Comparison of ENCODE assay signal across 12 mouse cellular contexts in genomic region chr13:38009721-38010408, GRCm38 (mm10). TPM values are rescaled to one million over a fixed set of nuclear protein-coding genes. Genes with fewer than 3 reads are reported as not detected.
A peak's percentile ranks its signal among the peaks of the same experiment; 100 is the strongest.
DNase-seq lines count a peak whose midpoint lies in the region; ATAC-seq and TF ChIP-seq lines count a peak whose summit lies in the region.
"Had no signal": no experiment of that assay in that cellular context is flagged by ENCODE, and none has a peak within 500 bp of the region (broad histone marks: within the 10 kb centered on the region; RNA-seq: fewer than 3 reads in every experiment).

No protein-coding gene starts in this region.

- 14% methylated on average over 5 of the region's 5 CpGs for WGBS in liver, embryonic 14.5 days (ENCODE audit: insufficient replicate concordance)
- WGBS in small intestine, adult 2 months, result 76% methylated on average over 5 of the region's 5 CpGs
- 84% methylated on average over 5 of the region's 5 CpGs for whole genome bisulfite sequencing in midbrain, embryonic 10.5 days
- WGBS in hindbrain, embryonic 12.5 days, result 89% methylated on average over 5 of the region's 5 CpGs

- no peak for TF ChIP-seq POLR2A in small intestine, adult 2 months (IDR thresholded peaks at IDR 0.05; ENCODE audit: low read depth, low read length)

- peak; percentile 83 for ATAC-seq in liver, embryonic 14.5 days (ENCODE audit: insufficient read depth)
- no peak for ATAC-seq in hindbrain, embryonic 12.5 days (ENCODE audit: low FRiP score)
- ATAC-seq: intestine, postnatal 0 days had no signal

- no peak for TF ChIP-seq CTCF in liver, embryonic 14.5 days (IDR thresholded peaks at IDR 0.05; ENCODE audit: low read depth)
- TF ChIP-seq CTCF in small intestine, adult 2 months (IDR thresholded peaks at IDR 0.05; ENCODE audit: extremely low read depth, insufficient read length, insufficient replicate concordance, low read depth, low read length), result no peak

- no peak overlapping the region for H3K4me3 ChIP-seq in liver, embryonic 14.5 days (ENCODE audit: insufficient read depth in 1 of 2, low read depth in 2 of 2, low read length in 2 of 2)
- H3K4me3 ChIP-seq in small intestine, adult 2 months (ENCODE audit: low read depth, low read length), result no peak overlapping the region
- no peak overlapping the region for H3K4me3 ChIP-seq in midbrain, embryonic 10.5 days
- no peak overlapping the region for H3K4me3 ChIP-seq in hindbrain, embryonic 12.5 days
- H3K4me3 ChIP-seq: midbrain, embryonic 12.5 days had no signal

- no peaks in the 10 kb centered on the region for H3K36me3 ChIP-seq in liver, embryonic 14.5 days (replicated peaks; ENCODE audit: control insufficient read depth, insufficient read depth, low read depth)
- no peaks in the 10 kb centered on the region for H3K36me3 ChIP-seq in small intestine, adult 2 months (ENCODE audit: control insufficient read depth, insufficient read depth, low read length)
- H3K36me3 ChIP-seq in midbrain, embryonic 10.5 days, result no peaks in the 10 kb centered on the region
- no peaks in the 10 kb centered on the region for H3K36me3 ChIP-seq in hindbrain, embryonic 12.5 days
- H3K36me3 ChIP-seq: midbrain, embryonic 12.5 days had no signal

- 0 out of 2 replicates have a peak, but pooled peaks have one; percentile 28 for TF ChIP-seq EP300 in liver, embryonic 14.5 days (IDR thresholded peaks at IDR 0.05; ENCODE audit: low read depth)

- H3K4me2 ChIP-seq in liver, embryonic 14.5 days (ENCODE audit: low read depth), result peak overlapping the region; percentile 41
- H3K4me2 ChIP-seq in hindbrain, embryonic 12.5 days (replicated peaks), result no peak overlapping the region
- H3K4me2 ChIP-seq: midbrain, embryonic 12.5 days had no signal

- no peaks in the 10 kb centered on the region for H3K9me3 ChIP-seq in liver, embryonic 14.5 days (ENCODE audit: control insufficient read depth, low read length)
- no peaks in the 10 kb centered on the region for H3K9me3 ChIP-seq in midbrain, embryonic 10.5 days (replicated peaks)
- H3K9me3 ChIP-seq in hindbrain, embryonic 12.5 days (replicated peaks), result no peaks in the 10 kb centered on the region
- H3K9me3 ChIP-seq: midbrain, embryonic 12.5 days had no signal

- no peaks in the 10 kb centered on the region for H3K27me3 ChIP-seq in liver, embryonic 14.5 days (ENCODE audit: control insufficient read depth, insufficient read depth, low read length)
- no peaks in the 10 kb centered on the region for H3K27me3 ChIP-seq in small intestine, adult 2 months (ENCODE audit: control insufficient read depth, insufficient read depth, low read length)
- no peaks in the 10 kb centered on the region for H3K27me3 ChIP-seq in midbrain, embryonic 10.5 days (ENCODE audit: low read depth, poor library complexity, severe bottlenecking)
- no peaks in the 10 kb centered on the region for H3K27me3 ChIP-seq in hindbrain, embryonic 12.5 days
- H3K27me3 ChIP-seq: midbrain, embryonic 12.5 days had no signal

- peak overlapping the region; percentile 34 for H3K9ac ChIP-seq in liver, embryonic 14.5 days (replicated peaks)
- no peak overlapping the region for H3K9ac ChIP-seq in hindbrain, embryonic 12.5 days
- H3K9ac ChIP-seq: midbrain, embryonic 12.5 days had no signal

- H3K4me1 ChIP-seq in liver, embryonic 14.5 days (replicated peaks; ENCODE audit: control insufficient read depth in 2 of 2, insufficient read depth in 2 of 2, low read length in 1 of 2), result peaks cover 6 to 14% of the 10 kb centered on the region in 2 experiments
- peaks cover 3% of the 10 kb centered on the region; the same call in 1 of the 2 replicates for H3K4me1 ChIP-seq in small intestine, adult 2 months (ENCODE audit: control insufficient read depth, insufficient read depth, insufficient read length, low read length)
- H3K4me1 ChIP-seq in midbrain, embryonic 10.5 days, result no peaks in the 10 kb centered on the region
- H3K4me1 ChIP-seq in hindbrain, embryonic 12.5 days, result no peaks in the 10 kb centered on the region
- H3K4me1 ChIP-seq: midbrain, embryonic 12.5 days had no signal

- peak overlapping the region; percentile 29 for H3K27ac ChIP-seq in liver, embryonic 14.5 days
- 0 out of 2 replicates have a peak overlapping the region, but pooled peaks have one; percentile 16 for H3K27ac ChIP-seq in small intestine, adult 2 months (ENCODE audit: insufficient read depth, low read depth, low read length)
- no peak overlapping the region for H3K27ac ChIP-seq in midbrain, embryonic 10.5 days (replicated peaks)
- H3K27ac ChIP-seq in hindbrain, embryonic 12.5 days, result no peak overlapping the region
- H3K27ac ChIP-seq: midbrain, embryonic 12.5 days had no signal

- peak; percentile 20 for DNase-seq in layer of hippocampus, adult 11-12 months (ENCODE audit: low spot score)
- DNase-seq in layer of hippocampus, adult 8-10 months (ENCODE audit: low spot score in 2 of 2), result no peak
- peak; percentile 6 for DNase-seq in Muller cell, postnatal 12 days (ENCODE audit: inconsistent ontology term)
- DNase-seq in liver, embryonic 14.5 days (ENCODE audit: low read depth in 3 of 3, low spot score in 3 of 3), result peak in 1 of 3 experiments; percentile 31
- no peak for DNase-seq in midbrain, embryonic 10.5 days (ENCODE audit: low spot score)
- no peak for DNase-seq in left cerebral cortex, adult 8-10 months (ENCODE audit: low spot score in 2 of 2)
- DNase-seq: adrenal gland, adult 8-10 months; cerebellum, adult 18-20 months had no signal

RNA-seq across cellular contexts. Expression of gene Ssr1, which starts 15.8 kb away (rescaled TPM):
- total RNA-seq in layer of hippocampus, adult 8-10 months (2022), result 100 to 1,000 TPM in 1 of 4 experiments, 10 to 100 TPM in 3; 92.0 to 103 (median 98.7) TPM
- 7.5 and 17.0 TPM in 2 replicates for polyA plus RNA-seq in liver, embryonic 14.5 days (2012; rRNA removed)
- 71.9 and 74.3 TPM in 2 replicates for polyA plus RNA-seq in liver, embryonic 14.5 days (2014; fragmentation: Nextera tagmentation; extraction: Ambion mirVana)
- polyA plus RNA-seq in small intestine, adult 2 months (2012; rRNA removed), result 1.8 and 3.0 TPM in 2 replicates
- 116 and 119 TPM in 2 replicates for polyA plus RNA-seq in midbrain, embryonic 10.5 days (2016; fragmentation: Nextera tagmentation; extraction: Ambion mirVana)
- 101 and 118 TPM in 2 replicates for polyA plus RNA-seq in hindbrain, embryonic 12.5 days (2016; fragmentation: Nextera tagmentation; extraction: Ambion mirVana)
- 100 to 1,000 TPM in 2 of 4 experiments, 10 to 100 TPM in 2; 96.9 to 110 (median 100) TPM for total RNA-seq in left cerebral cortex, adult 8-10 months (2022)

RNA-seq across cellular contexts. Expression of gene Riok1, which starts 26.9 kb away (rescaled TPM):
- 10 to 100 TPM; 28.6 to 33.0 (median 30.6) TPM for total RNA-seq in layer of hippocampus, adult 8-10 months (2022)
- polyA plus RNA-seq in liver, embryonic 14.5 days (2012; rRNA removed), result 6.9 and 13.0 TPM in 2 replicates
- 17.5 and 18.0 TPM in 2 replicates for polyA plus RNA-seq in liver, embryonic 14.5 days (2014; fragmentation: Nextera tagmentation; extraction: Ambion mirVana)
- 3.0 and 7.3 TPM in 2 replicates for polyA plus RNA-seq in small intestine, adult 2 months (2012; rRNA removed)
- 50.8 and 53.6 TPM in 2 replicates for polyA plus RNA-seq in midbrain, embryonic 10.5 days (2016; fragmentation: Nextera tagmentation; extraction: Ambion mirVana)
- polyA plus RNA-seq in hindbrain, embryonic 12.5 days (2016; fragmentation: Nextera tagmentation; extraction: Ambion mirVana), result 55.4 and 66.8 TPM in 2 replicates
- 10 to 100 TPM; 27.2 to 28.4 (median 27.5) TPM for total RNA-seq in left cerebral cortex, adult 8-10 months (2022)

RNA-seq across cellular contexts. Expression of gene Cage1, which starts 27.0 kb away (rescaled TPM):
- 1 to 10 TPM; 4.5 to 8.5 (median 6.7) TPM for total RNA-seq in layer of hippocampus, adult 8-10 months (2022)
- 0.10 and 0.15 TPM in 2 replicates for polyA plus RNA-seq in liver, embryonic 14.5 days (2012; rRNA removed)
- polyA plus RNA-seq in liver, embryonic 14.5 days (2014; fragmentation: Nextera tagmentation; extraction: Ambion mirVana), result 0.25 and 0.56 TPM in 2 replicates
- polyA plus RNA-seq in small intestine, adult 2 months (2012; rRNA removed), result 0.04 TPM in 1 of 2 replicates, not detected in the other
- polyA plus RNA-seq in midbrain, embryonic 10.5 days (2016; fragmentation: Nextera tagmentation; extraction: Ambion mirVana), result 0.63 and 0.97 TPM in 2 replicates
- polyA plus RNA-seq in hindbrain, embryonic 12.5 days (2016; fragmentation: Nextera tagmentation; extraction: Ambion mirVana), result 1.7 and 2.0 TPM in 2 replicates
- 1 to 10 TPM; 5.1 to 7.9 (median 6.3) TPM for total RNA-seq in left cerebral cortex, adult 8-10 months (2022)

Comparison
In these comparisons a context has a peak if more than half of its experiments do, and no peak if none do; other contexts are left out.
1. DNase-seq: peak in layer of hippocampus, adult 11-12 months (single experiment) and Muller cell, postnatal 12 days (single experiment); none in layer of hippocampus, adult 8-10 months (0 of 2), midbrain, embryonic 10.5 days (single experiment) and left cerebral cortex, adult 8-10 months (0 of 2).
2. H3K27ac ChIP-seq: peak in liver, embryonic 14.5 days (single experiment) and small intestine, adult 2 months (single experiment); none in midbrain, embryonic 10.5 days (single experiment) and hindbrain, embryonic 12.5 days (single experiment).